Mouse (Mus musculus) v-Abl transformed pro-B cells (cell line): Measurements from ENCODE around the gene Txndc9.

Experiments
- in situ Hi-C, 2 experiments: fragments of 400-800 bp; cut with MboI; formaldehyde crosslinking; loops; one replicate each; pipeline ENCODE4 v1.15.1; 2025; ENCODE audit not compliant: unreplicated experiment in 2 of 2

Txndc9 gene

GRCm38 (mm10) chr1:37997867-37998266 lies at the start of gene Txndc9, which contains the start of gene Eif5b:
Gene Txndc9, minus strand, starts transcription at chr1:37997893.
Gene Eif5b, plus strand, starts transcription at chr1:37998010.
- in situ Hi-C loops, result loop anchor here (5.0 to 25.0 kb wide), 4 partner anchors 106 to 561 kb away; partner anchors contain the start of genes Coa5 (in 1 of the 2), Mitd1 (in 1 of the 2), Mrpl30 (in 1 of the 2) and Unc50 (in 1 of the 2)

- in situ Hi-C loops, result no loop called here
These were observed 41.2 kb upstream of the Txndc9 start for GRCm38 (mm10) chr1:38038898-38039297.

DNA sequence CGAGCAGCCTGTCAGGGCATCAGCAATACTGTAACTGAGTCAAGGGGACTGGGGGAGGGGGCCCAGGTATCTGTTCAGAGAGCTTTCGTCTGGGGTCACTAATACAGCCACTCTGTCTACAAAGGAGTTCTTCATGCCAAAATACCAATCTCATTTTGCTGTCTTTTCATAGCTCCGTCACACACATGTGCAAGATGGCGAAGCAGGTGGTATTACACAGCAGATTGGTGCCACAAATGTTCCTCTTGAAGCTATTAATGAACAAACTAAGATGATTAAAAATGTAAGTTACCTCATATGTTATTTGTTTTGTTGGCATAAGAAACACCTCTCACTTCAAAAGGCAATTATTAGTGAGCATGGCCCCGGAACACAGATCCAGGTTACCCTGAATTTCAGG lies 39.7 kb upstream of the Txndc9 start:
- in situ Hi-C loops, result no loop called here

DNA sequence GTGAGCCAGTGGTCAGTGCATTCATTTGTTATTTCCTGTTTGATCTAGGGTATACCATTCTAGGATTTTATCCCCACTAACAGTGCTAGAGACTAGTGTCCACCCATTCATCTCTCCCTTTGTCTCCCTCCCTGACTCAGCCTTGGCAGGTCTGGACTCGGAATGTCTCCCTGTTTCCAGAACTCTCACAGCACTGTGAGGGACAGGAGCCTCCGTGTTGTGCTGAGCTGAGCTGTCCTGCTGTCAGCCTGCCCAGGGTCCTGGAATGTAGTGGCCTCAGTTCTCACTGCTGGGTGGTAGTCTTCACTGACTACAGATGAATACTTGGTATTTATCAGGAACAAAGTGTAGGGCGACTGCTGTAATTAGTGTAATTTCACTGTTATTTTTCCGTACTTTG lies 37.8 kb upstream of the Txndc9 start:
- in situ Hi-C loops, result no loop called here

DNA sequence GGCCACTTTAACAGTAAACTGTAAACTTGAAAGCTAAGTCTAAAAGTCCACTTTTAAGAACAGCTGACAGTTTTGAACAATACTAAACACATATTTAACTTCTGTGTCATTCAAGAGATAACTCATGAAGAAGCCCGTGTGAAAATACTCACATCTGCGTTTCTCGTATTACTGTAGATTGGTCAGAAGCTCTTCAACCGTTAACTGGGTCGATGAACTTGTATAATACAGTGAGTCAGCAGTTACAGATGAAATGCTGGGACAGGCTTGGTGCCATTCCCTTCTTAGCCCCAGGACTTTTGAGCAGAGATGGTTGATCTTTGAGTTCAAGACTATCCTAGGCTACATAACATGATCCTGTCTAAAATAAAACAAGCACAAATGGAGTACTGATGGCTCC lies 33.7 kb upstream of the Txndc9 start:
- in situ Hi-C loops, result no loop called here

GRCm38 (mm10) chr1:38027301-38027700 lies 29.6 kb upstream of the Txndc9 start:
- in situ Hi-C loops, result no loop called here

GRCm38 (mm10) chr1:38014551-38015203 lies 17.0 kb upstream of the Txndc9 start:
- in situ Hi-C loops, result loop anchor here (25.0 kb wide), 2 partner anchors 577 to 773 kb away; partner anchors contain the start of genes Coa5 (in 1 of the 2) and Unc50 (in 1 of the 2)

- in situ Hi-C loops, result loop anchor here (25.0 kb wide), 2 partner anchors 575 to 775 kb away; partner anchors contain the start of genes Coa5 (in 1 of the 2) and Unc50 (in 1 of the 2)
These were observed 14.8 kb upstream of the Txndc9 start for GRCm38 (mm10) chr1:38012509-38012908.

DNA sequence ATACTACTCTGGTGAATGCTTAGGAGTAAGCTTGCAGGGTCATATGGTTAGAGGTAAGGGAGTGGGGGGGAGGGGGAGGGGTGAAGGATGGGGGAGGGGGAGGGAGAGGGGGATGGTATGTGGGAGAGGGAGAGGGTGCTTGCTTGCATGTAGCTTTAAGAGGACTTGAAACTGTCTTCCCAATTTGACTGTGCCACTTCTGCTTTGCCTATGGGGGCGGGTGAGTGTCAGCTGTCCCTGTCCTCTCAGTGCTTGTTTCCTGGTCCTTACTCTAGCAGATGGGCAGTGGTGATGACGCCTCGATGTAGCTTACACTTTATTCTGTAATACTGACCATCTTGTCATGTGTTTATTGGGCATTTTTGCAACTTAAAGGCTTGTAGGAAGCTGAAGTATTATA lies 14.4 kb upstream of the Txndc9 start:
- in situ Hi-C loops, result loop anchor here (25.0 kb wide), 2 partner anchors 575 to 775 kb away; partner anchors contain the start of genes Coa5 (in 1 of the 2) and Unc50 (in 1 of the 2)

DNA sequence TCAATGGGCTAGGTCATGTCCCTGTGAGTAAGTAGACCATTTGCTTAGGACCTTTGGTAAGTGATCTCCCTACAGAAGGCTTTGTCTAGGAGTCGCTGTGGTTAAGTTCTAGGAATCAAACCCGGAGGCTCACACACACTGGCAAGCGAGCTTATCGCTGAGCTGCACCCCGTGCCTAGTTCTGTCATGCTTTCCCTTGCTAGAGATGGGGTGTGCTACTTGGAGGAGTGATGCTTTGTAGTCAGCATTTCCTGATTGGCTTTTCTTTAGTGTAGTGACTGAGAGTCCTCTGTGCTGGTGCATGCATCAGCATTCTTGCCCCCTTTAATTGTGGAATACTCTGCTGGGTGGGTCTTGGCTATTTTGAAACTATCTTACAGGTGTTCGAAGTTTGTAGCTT lies 14.0 kb upstream of the Txndc9 start:
- in situ Hi-C loops, result loop anchor here (25.0 kb wide), 2 partner anchors 574 to 776 kb away; partner anchors contain the start of genes Coa5 (in 1 of the 2) and Unc50 (in 1 of the 2)

GRCm38 (mm10) chr1:38006741-38007140 lies 9.0 kb upstream of the Txndc9 start:
- in situ Hi-C loops, result loop anchor here (25.0 kb wide), 2 partner anchors 569 to 781 kb away; partner anchors contain the start of genes Coa5 (in 1 of the 2) and Unc50 (in 1 of the 2)

DNA sequence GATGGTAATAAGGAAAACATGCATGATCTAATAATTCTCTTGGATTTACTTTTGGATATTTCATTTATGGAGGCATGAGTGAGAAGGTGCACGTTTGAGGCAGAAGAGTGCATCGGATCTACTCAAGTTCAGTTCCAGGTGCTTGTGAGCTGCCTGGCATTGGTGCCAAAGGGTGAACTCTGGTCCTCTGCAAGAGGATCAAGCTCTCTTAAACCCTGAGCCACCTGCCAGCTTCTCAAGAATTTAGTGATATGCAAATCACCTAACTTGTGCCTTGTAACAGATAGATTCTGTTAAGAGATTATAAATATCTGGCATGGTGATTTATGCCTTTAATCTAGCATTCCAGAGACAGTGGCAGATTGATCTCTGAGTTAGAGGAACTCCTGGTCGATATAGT lies 5.4 kb upstream of the Txndc9 start:
- in situ Hi-C loops, result loop anchor here (5.0 to 25.0 kb wide), 3 partner anchors 124 to 784 kb away; partner anchors contain the start of genes Coa5 (in 1 of the 2), Rev1 (in 1 of the 2) and Unc50 (in 1 of the 2)

GRCm38 (mm10) chr1:38001956-38002355 lies 4.3 kb upstream of the Txndc9 start:
- in situ Hi-C loops, result loop anchor here (5.0 to 25.0 kb wide), 3 partner anchors 125 to 785 kb away; partner anchors contain the start of genes Coa5 (in 1 of the 2), Rev1 (in 1 of the 2) and Unc50 (in 1 of the 2)

- in situ Hi-C loops, result loop anchor here (5.0 to 25.0 kb wide), 3 partner anchors 126 to 786 kb away; partner anchors contain the start of genes Coa5 (in 1 of the 2), Rev1 (in 1 of the 2) and Unc50 (in 1 of the 2)
These were observed 3.2 kb upstream of the Txndc9 start for GRCm38 (mm10) chr1:38000844-38001243.

GRCm38 (mm10) chr1:37999552-37999951 lies 1.9 kb upstream of the Txndc9 start:
- in situ Hi-C loops, result loop anchor here (5.0 to 25.0 kb wide), 4 partner anchors 107 to 562 kb away; partner anchors contain the start of genes Coa5 (in 1 of the 2), Mitd1 (in 1 of the 2), Mrpl30 (in 1 of the 2) and Unc50 (in 1 of the 2)

- in situ Hi-C loops, result loop anchor here (5.0 to 25.0 kb wide), 4 partner anchors 106 to 561 kb away; partner anchors contain the start of genes Coa5 (in 1 of the 2), Mitd1 (in 1 of the 2), Mrpl30 (in 1 of the 2) and Unc50 (in 1 of the 2)
These were observed 892 bp upstream of the Txndc9 start for GRCm38 (mm10) chr1:37998371-37999199.

DNA sequence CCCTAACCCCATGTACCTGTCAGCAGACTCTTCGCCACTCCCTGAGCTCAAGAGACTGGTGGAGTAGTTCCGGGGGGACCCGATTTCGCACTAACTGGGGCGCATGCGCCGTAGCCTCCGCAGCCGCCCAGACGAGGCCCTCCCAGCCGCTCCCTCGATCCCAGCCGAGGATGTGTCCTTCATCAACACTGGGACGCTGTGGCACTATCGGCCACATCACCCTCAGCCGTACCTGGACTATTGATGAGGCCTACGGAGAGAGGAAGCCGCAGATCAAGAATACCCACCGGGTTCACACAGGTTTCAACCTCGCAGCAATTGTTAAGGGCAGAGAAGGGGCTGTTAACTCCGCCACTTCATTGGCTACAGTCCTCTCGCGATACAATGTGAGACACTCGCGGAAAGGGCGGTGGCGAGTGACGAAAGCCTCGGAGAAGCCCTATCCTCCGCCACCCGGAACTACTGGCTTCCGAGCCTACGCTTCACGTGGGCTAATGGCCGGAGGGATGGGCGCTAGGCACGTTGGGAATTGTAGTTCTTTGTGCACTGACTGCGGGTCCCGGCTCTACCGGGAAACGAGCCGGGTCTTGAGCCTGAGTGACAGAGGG lies 712 bp downstream of the Txndc9 start:
- in situ Hi-C loops, result loop anchor here (5.0 to 25.0 kb wide), 4 partner anchors 105 to 560 kb away; partner anchors contain the start of genes Coa5 (in 1 of the 2), Mitd1 (in 1 of the 2), Mrpl30 (in 1 of the 2) and Unc50 (in 1 of the 2)

GRCm38 (mm10) chr1:37996226-37996625 lies 1.5 kb downstream of the Txndc9 start:
- in situ Hi-C loops, result loop anchor here (5.0 to 25.0 kb wide), 4 partner anchors 104 to 559 kb away; partner anchors contain the start of genes Coa5 (in 1 of the 2), Mitd1 (in 1 of the 2), Mrpl30 (in 1 of the 2) and Unc50 (in 1 of the 2)

- in situ Hi-C loops, result loop anchor here (5.0 to 25.0 kb wide), 4 partner anchors 91 to 551 kb away; partner anchors contain the start of genes Coa5 (in 1 of the 2) and Unc50 (in 1 of the 2)
These were observed 9.8 kb downstream of the Txndc9 start for GRCm38 (mm10) chr1:37987856-37988255.
